Mouse (Mus musculus) cerebellum, postnatal 14 days (tissue): Measurements from ENCODE around the gene Insc.

Experiments used
- DNase-seq, 2 experiments: peaks; one replicate each; pipeline ENCODE4 v3.0.0; 2021; ENCODE audit warnings: mixed read lengths in 2 of 2

Insc gene

GRCm38 (mm10) chr7:114765273-114765672, 21.8 kb downstream of the Insc start:
- DNase-seq = no peak

GRCm38 (mm10) chr7:114766523-114766922, 23.0 kb downstream of the Insc start:
- DNase-seq = no peak

- no peak for DNase-seq
Observed at GRCm38 (mm10) chr7:114768516-114768915, 25.0 kb downstream of the Insc start.

- no peak for DNase-seq
Observed at GRCm38 (mm10) chr7:114769041-114769440, 25.5 kb downstream of the Insc start.

- DNase-seq = no peak
Observed at GRCm38 (mm10) chr7:114770586-114770985, 27.1 kb downstream of the Insc start.

GRCm38 (mm10) chr7:114771801-114772200, 28.3 kb downstream of the Insc start:
- DNase-seq = no peak

- no peak for DNase-seq
Observed at GRCm38 (mm10) chr7:114773781-114774180, 30.3 kb downstream of the Insc start.

GRCm38 (mm10) chr7:114775856-114776255, 32.4 kb downstream of the Insc start:
- DNase-seq = no peak

GRCm38 (mm10) chr7:114778156-114778770, 34.8 kb downstream of the Insc start:
- no peak for DNase-seq

GRCm38 (mm10) chr7:114779056-114779660, 35.7 kb downstream of the Insc start:
- DNase-seq = no peak

- DNase-seq = no peak
Observed at GRCm38 (mm10) chr7:114783291-114783690, 39.8 kb downstream of the Insc start.

- DNase-seq = no peak
Observed at GRCm38 (mm10) chr7:114791087-114791486, 47.6 kb downstream of the Insc start.

GRCm38 (mm10) chr7:114792026-114792425, 48.5 kb downstream of the Insc start:
- DNase-seq = no peak

GRCm38 (mm10) chr7:114794400-114794799, 50.9 kb downstream of the Insc start:
- DNase-seq = no peak

GRCm38 (mm10) chr7:114802576-114802975, 59.1 kb downstream of the Insc start:
- DNase-seq = peak in 1 of 2 experiments; percentile 7

- DNase-seq = no peak
Observed at GRCm38 (mm10) chr7:114805311-114805710, 61.8 kb downstream of the Insc start.

- no peak for DNase-seq
Observed at GRCm38 (mm10) chr7:114807343-114807742, 63.8 kb downstream of the Insc start.

GRCm38 (mm10) chr7:114808341-114808740, 64.8 kb downstream of the Insc start:
- no peak for DNase-seq

GRCm38 (mm10) chr7:114817291-114817806, 73.9 kb downstream of the Insc start:
- peak; percentile 93 to 95 for DNase-seq

- peak in 1 of 2 experiments; percentile 20 for DNase-seq
Observed at GRCm38 (mm10) chr7:114817879-114818278, 74.4 kb downstream of the Insc start.

- DNase-seq = no peak
Observed at GRCm38 (mm10) chr7:114818351-114818750, 74.9 kb downstream of the Insc start.

- no peak for DNase-seq
Observed at GRCm38 (mm10) chr7:114818836-114819235, 75.3 kb downstream of the Insc start.

GRCm38 (mm10) chr7:114822736-114823135, 79.2 kb downstream of the Insc start:
- DNase-seq = no peak

GRCm38 (mm10) chr7:114827360-114827759, 83.9 kb downstream of the Insc start:
- DNase-seq = no peak
